Mouse (Mus musculus) CH12.LX (cell line): Measurements from ENCODE around the gene Il27ra. TPM values are rescaled to one million over a fixed set of nuclear protein-coding genes. Genes with fewer than 3 reads are reported as not detected.

ENCODE experiments used
- DNase-seq: peaks from one replicate; pipeline ENCODE4 v3.0.0-alpha.2; 2013; ENCODE audit errors: extremely low read depth
- H3K27ac ChIP-seq: 2 replicates; pipeline ENCODE4 v1.5.1; 2012; ENCODE audit warnings: low read depth, mild to moderate bottlenecking, control low read depth, moderate library complexity; ENCODE audit not compliant: insufficient read depth
- H3K27me3 ChIP-seq: replicated peaks from 2 replicates; pipeline ENCODE3; 2012; ENCODE audit warnings: inconsistent platforms
- H3K36me3 ChIP-seq, 2 experiments: replicated peaks in 1 of 2; 2 replicates each; pipeline versions ENCODE3 to v1.6.1; 2012; ENCODE audit warnings: inconsistent platforms in 1 of 2, low read length in 1 of 2, mild to moderate bottlenecking in 1 of 2, mixed read lengths in 1 of 2, moderate library complexity in 1 of 2; ENCODE audit not compliant: control insufficient read depth in 1 of 2, insufficient read depth in 1 of 2
- H3K4me1 ChIP-seq, 2 experiments: 2 replicates each; pipeline ENCODE4 v1.6.1; 2012; ENCODE audit warnings: inconsistent platforms in 1 of 2, moderate library complexity in 1 of 2; ENCODE audit not compliant: insufficient read depth in 2 of 2, control insufficient read depth in 1 of 2
- H3K4me2 ChIP-seq: 2 replicates; pipeline ENCODE4 v1.6.1; 2012; ENCODE audit warnings: low read depth, mild to moderate bottlenecking, control low read depth; ENCODE audit not compliant: poor library complexity, insufficient read depth, severe bottlenecking
- H3K4me3 ChIP-seq, 3 experiments: fragments of 150-350 bp in 1 of 3; sonication (generic) in 1 of 3; replicated peaks in 1 of 3; 2 replicates each; pipeline versions ENCODE3 to v1.5.1; 2011 to 2012; ENCODE audit warnings: low read depth in 2 of 3, low read length in 2 of 3, mild to moderate bottlenecking in 2 of 3, moderate library complexity in 2 of 3, control low read depth in 1 of 3, improper control_type of control experiment in 1 of 3, inconsistent platforms in 1 of 3, mixed read lengths in 1 of 3; ENCODE audit not compliant: poor library complexity in 1 of 3
- H3K79me2 ChIP-seq: replicated peaks from 2 replicates; pipeline ENCODE4 v1.6.1; 2012; ENCODE audit warnings: mild to moderate bottlenecking, moderate library complexity; ENCODE audit not compliant: control insufficient read depth, poor library complexity, insufficient read depth, severe bottlenecking; ENCODE audit errors: extremely low read depth
- H3K9ac ChIP-seq: 2 replicates; pipeline ENCODE4 v1.6.1; 2012; ENCODE audit warnings: low read depth, mild to moderate bottlenecking, control low read depth, moderate library complexity; ENCODE audit not compliant: insufficient read depth
- H3K9me3 ChIP-seq: replicated peaks from 2 replicates; pipeline ENCODE3; 2012; ENCODE audit warnings: low read length, inconsistent platforms, mixed read lengths
- BHLHE40 ChIP-seq: IDR thresholded peaks from 2 replicates; pipeline ENCODE4 v1.6.1; 2011; ENCODE audit warnings: mild to moderate bottlenecking, low read depth, low read length, improper control_type of control experiment
- CHD1 ChIP-seq: IDR thresholded peaks from 2 replicates; pipeline ENCODE4 v1.6.1; 2012; ENCODE audit warnings: low read depth, low read length, improper control_type of control experiment, inconsistent platforms
- CTCF ChIP-seq, 2 experiments: IDR thresholded peaks in 1 of 2; conservative IDR thresholded peaks in 1 of 2; 2 replicates each; pipeline ENCODE4 v1.5.1; 2011 to 2012; ENCODE audit warnings: low read depth in 2 of 2, low read length in 2 of 2, improper control_type of control experiment in 1 of 2, inconsistent platforms in 1 of 2, mild to moderate bottlenecking in 1 of 2, moderate library complexity in 1 of 2
- EP300 ChIP-seq: IDR thresholded peaks from 2 replicates; pipeline ENCODE4 v1.6.1; 2011; ENCODE audit warnings: low read length, improper control_type of control experiment
- ETS1 ChIP-seq: conservative IDR thresholded peaks from 2 replicates; pipeline ENCODE4 v1.6.1; 2012; ENCODE audit warnings: low read depth, mild to moderate bottlenecking, inconsistent platforms, low read length, improper control_type of control experiment, moderate library complexity
- GABPA ChIP-seq: IDR thresholded peaks from 2 replicates; pipeline ENCODE4 v1.6.1; 2012; ENCODE audit warnings: low read depth, low read length, improper control_type of control experiment, inconsistent platforms; ENCODE audit not compliant: insufficient replicate concordance
- JUN ChIP-seq: IDR thresholded peaks from 2 replicates; pipeline ENCODE4 v1.6.1; 2011; ENCODE audit warnings: low read depth, mild to moderate bottlenecking, low read length, improper control_type of control experiment, moderate library complexity; ENCODE audit not compliant: insufficient read depth
- JUND ChIP-seq: conservative IDR thresholded peaks from 2 replicates; pipeline ENCODE4 v1.6.1; 2011; ENCODE audit warnings: low read depth, low read length, improper control_type of control experiment
- MAFK ChIP-seq: IDR thresholded peaks from 2 replicates; pipeline ENCODE4 v1.6.1; 2011; ENCODE audit warnings: low read length, improper control_type of control experiment; ENCODE audit not compliant: insufficient replicate concordance
- MEF2A ChIP-seq: IDR thresholded peaks from 2 replicates; pipeline ENCODE4 v1.6.1; 2014; ENCODE audit warnings: low read depth, mild to moderate bottlenecking, inconsistent platforms, low read length, improper control_type of control experiment, borderline replicate concordance
- MXI1 ChIP-seq: IDR thresholded peaks from 2 replicates; pipeline ENCODE4 v1.6.1; 2011; ENCODE audit warnings: mild to moderate bottlenecking, low read depth, low read length, improper control_type of control experiment
- NRF1 ChIP-seq: IDR thresholded peaks from 2 replicates; pipeline ENCODE4 v1.6.1; 2014; ENCODE audit warnings: low read depth, mild to moderate bottlenecking, inconsistent platforms, low read length, improper control_type of control experiment, moderate library complexity
- PAX5 ChIP-seq: IDR thresholded peaks from 2 replicates; pipeline ENCODE4 v1.6.1; 2012; ENCODE audit warnings: low read length, inconsistent platforms, mixed read lengths
- RAD21 ChIP-seq: IDR thresholded peaks from 2 replicates; pipeline ENCODE4 v1.6.1; 2011; ENCODE audit warnings: low read depth, mild to moderate bottlenecking, low read length, improper control_type of control experiment, moderate library complexity
- RCOR1 ChIP-seq: conservative IDR thresholded peaks from 2 replicates; pipeline ENCODE4 v1.6.1; 2012; ENCODE audit warnings: low read depth, mild to moderate bottlenecking, inconsistent platforms, low read length, improper control_type of control experiment
- SIN3A ChIP-seq: IDR thresholded peaks from 2 replicates; pipeline ENCODE4 v1.6.1; 2012; ENCODE audit warnings: low read length, improper control_type of control experiment, inconsistent platforms
- SMC3 ChIP-seq: IDR thresholded peaks from 2 replicates; pipeline ENCODE4 v1.6.1; 2011; ENCODE audit warnings: low read depth, low read length, improper control_type of control experiment
- TBP ChIP-seq: conservative IDR thresholded peaks from 2 replicates; pipeline ENCODE4 v1.6.1; 2011; ENCODE audit warnings: low read depth, low read length, improper control_type of control experiment
- TCF12 ChIP-seq: IDR thresholded peaks from 2 replicates; pipeline ENCODE4 v1.6.1; 2014; ENCODE audit warnings: low read depth, mild to moderate bottlenecking, inconsistent platforms, low read length, improper control_type of control experiment
- USF2 ChIP-seq: conservative IDR thresholded peaks from 2 replicates; pipeline ENCODE4 v1.6.1; 2011; ENCODE audit warnings: low read depth, low read length, improper control_type of control experiment
- ZC3H11A ChIP-seq: IDR thresholded peaks from 2 replicates; pipeline ENCODE4 v1.6.1; 2012; ENCODE audit warnings: low read depth, mild to moderate bottlenecking, inconsistent platforms, low read length, improper control_type of control experiment
- ZKSCAN1 ChIP-seq: IDR thresholded peaks from 2 replicates; pipeline ENCODE4 v1.6.1; 2012; ENCODE audit warnings: low read depth, inconsistent platforms, low read length, improper control_type of control experiment, borderline replicate concordance
- ZMIZ1 ChIP-seq: IDR thresholded peaks from 2 replicates; pipeline ENCODE4 v1.6.1; 2012; ENCODE audit warnings: low read depth, mild to moderate bottlenecking, inconsistent platforms, low read length, improper control_type of control experiment
- dilution Hi-C: fragments of 300-500 bp; cut with MboI; formaldehyde crosslinking; loops from 2 replicates; pipeline ENCODE4 v1.14.3; 2020; ENCODE audit warnings: low sequenced_read_pairs; ENCODE audit not compliant: extremely low pct_unique_long_range_greater_than_20kb, extremely low pct_ligation_motif_present
- in situ Hi-C: fragments of 300-500 bp; cut with MboI; formaldehyde crosslinking; loops from 3 replicates; pipeline ENCODE4 v1.14.3; 2019; ENCODE audit warnings: low sequenced_read_pairs, low pct_ligation_motif_present, low pct_unique_long_range_greater_than_20kb, mixed read lengths
- polyA plus RNA-seq: library from polyadenylated mRNA; unstranded; fragments of >175 nt; gene quantifications from 2 replicates; pipeline ENCODE4 v1.2.1, GENCODE M21; 2012; ENCODE audit warnings: low read depth; ENCODE audit not compliant: insufficient read length
- total RNA-seq, 2 experiments: library from RNA; depleted of rRNA; stranded (reverse); fragments of 300-350 nt in 1 of 2; fragments of >200 nt in 1 of 2; gene quantifications; 2 replicates each; pipeline ENCODE4 v1.2.3; 2012 to 2014

Il27ra gene
- total and polyA plus RNA-seq, 3 experiments, result 1.4 to 2.4 (median 2.3) TPM

- H3K4me2 ChIP-seq, result no peak overlapping the region
- TF ChIP-seq TCF12, result no peak
- TF ChIP-seq, all 38 proteins: peak for 0
- Histone ChIP-seq H3K9ac (no peak overlapping the region), H3K27me3 (peaks cover 28% of the 10 kb centered on the region), H3K36me3 (no peaks in the 10 kb centered on the region), H3K4me3 (no peak overlapping the region), H3K9me3 (no peaks in the 10 kb centered on the region), H3K79me2 (no peaks in the 10 kb centered on the region), H3K27ac (no peak overlapping the region), H3K4me1 (no peaks in the 10 kb centered on the region)
- no peak for DNase-seq
- dilution Hi-C loops, result no loop called here
- in situ Hi-C loops, result no loop called here
Measured at GRCm38 (mm10) chr8:84021569-84021968, 20.8 kb downstream of the Il27ra start.

- Histone ChIP-seq H3K4me3 (no peak within 1 kb of the TSS), H3K9me3 (peaks cover 3% of the 10 kb centered on the region), H3K9ac (no peak within 1 kb of the TSS), H3K79me2 (no peaks in the 10 kb centered on the region), H3K4me1 (no peaks in the 10 kb centered on the region), H3K4me2 (no peak within 1 kb of the TSS), H3K27ac (no peak within 1 kb of the TSS), H3K36me3 (no peaks in the 10 kb centered on the region), H3K27me3 (peaks cover 28% of the 10 kb centered on the region)
- dilution Hi-C loops, result no loop called here
- in situ Hi-C loops, result no loop called here
- TF ChIP-seq TCF12, result no peak
- no peak for TF ChIP-seq USF2
- no peak for TF ChIP-seq ZC3H11A
- no peak for TF ChIP-seq ETS1
- no peak for TF ChIP-seq BHLHE40
- TF ChIP-seq CHD1, result no peak
- no peak for TF ChIP-seq TBP
- TF ChIP-seq RAD21, result no peak
- no peak for TF ChIP-seq ZMIZ1
- TF ChIP-seq, all 38 proteins: peak for 0
- no peak for DNase-seq
Measured at GRCm38 (mm10) chr8:84021096-84021495, 21.3 kb downstream of the Il27ra start, which contains the start of gene Palm3. Gene Palm3, plus strand, starts transcription at chr8:84021471.

GRCm38 (mm10) chr8:84019738-84020137, 22.7 kb downstream of the Il27ra start:
- no peak for DNase-seq
- Histone ChIP-seq H3K4me2 (no peak overlapping the region), H3K4me3 (no peak overlapping the region), H3K9me3 (peaks cover 6% of the 10 kb centered on the region), H3K9ac (no peak overlapping the region), H3K79me2 (no peaks in the 10 kb centered on the region), H3K27me3 (peaks cover 28% of the 10 kb centered on the region), H3K27ac (no peak overlapping the region), H3K36me3 (no peaks in the 10 kb centered on the region), H3K4me1 (no peaks in the 10 kb centered on the region)
- dilution Hi-C loops, result no loop called here
- in situ Hi-C loops, result no loop called here
- TF ChIP-seq JUN, result no peak
- TF ChIP-seq MEF2A, result no peak
- TF ChIP-seq SIN3A, result no peak
- TF ChIP-seq SMC3, result no peak
- no peak for TF ChIP-seq CTCF (conservative IDR thresholded peaks at IDR 0.05 in 1 of 2, IDR thresholded peaks at IDR 0.05 in 1 of 2; ENCODE audit: low read depth in 2 of 2, low read length in 2 of 2)
- TF ChIP-seq MXI1, result no peak
- TF ChIP-seq RCOR1, result no peak
- TF ChIP-seq ZKSCAN1, result no peak
- no peak for TF ChIP-seq ZMIZ1
- TF ChIP-seq MAFK, result no peak
- no peak for TF ChIP-seq ZC3H11A
- no peak for TF ChIP-seq PAX5
- no peak for TF ChIP-seq CHD1
- no peak for TF ChIP-seq JUND
- TF ChIP-seq GABPA, result no peak
- no peak for TF ChIP-seq NRF1
- TF ChIP-seq EP300, result no peak
- TF ChIP-seq BHLHE40, result no peak
- TF ChIP-seq, all 38 proteins: peak for 0
